Mouse (Mus musculus) midbrain, embryonic 12.5 days (tissue): ENCODE results near the gene Zfp536. TPM values are rescaled to one million over a fixed set of nuclear protein-coding genes. Genes with fewer than 3 reads are reported as not detected.
A peak's percentile ranks its signal among the peaks of the same experiment; 100 is the strongest.

Experiments used
- ATAC-seq: fragments of 200-750 bp; cut with Nextera tagmentation; 2 replicates; pipeline ENCODE4 v1.8.0; 2017; ENCODE audit warnings: low read depth, moderate TSS enrichment, moderate library complexity; ENCODE audit not compliant: low FRiP score
- H3K27ac ChIP-seq: fragments of 300-500 bp; sonication (generic); replicated peaks from 2 replicates; pipeline ENCODE4 v1.5.1; 2016; ENCODE audit warnings: mild to moderate bottlenecking
- H3K27me3 ChIP-seq: fragments of 300-500 bp; sonication (generic); 2 replicates; pipeline ENCODE4 v1.6.1; 2016; ENCODE audit warnings: mild to moderate bottlenecking
- H3K36me3 ChIP-seq: fragments of 300-500 bp; sonication (generic); 2 replicates; pipeline ENCODE4 v1.6.1; 2016
- H3K4me1 ChIP-seq: fragments of 300-500 bp; sonication (generic); 2 replicates; pipeline ENCODE4 v1.6.1; 2016
- H3K4me2 ChIP-seq: fragments of 300-500 bp; sonication (generic); replicated peaks from 2 replicates; pipeline ENCODE4 v1.6.1; 2016; ENCODE audit warnings: mild to moderate bottlenecking, moderate library complexity
- H3K4me3 ChIP-seq: fragments of 300-500 bp; sonication (generic); 2 replicates; pipeline ENCODE4 v1.5.1; 2016; ENCODE audit warnings: mild to moderate bottlenecking
- H3K9ac ChIP-seq: fragments of 300-500 bp; sonication (generic); replicated peaks from 2 replicates; pipeline ENCODE4 v1.6.1; 2016; ENCODE audit warnings: mild to moderate bottlenecking, moderate library complexity
- H3K9me3 ChIP-seq: fragments of 300-500 bp; sonication (generic); 2 replicates; pipeline ENCODE4 v1.6.1; 2016; ENCODE audit warnings: mild to moderate bottlenecking
- WGBS: fragments of 180-500 bp; shearing (Covaris S2); methylation state at CpG from one replicate; pipeline ENCODE4 v1.1.7; 2016; 5-methylcytosine and 5-hydroxymethylcytosine counted together
- polyA plus RNA-seq: library from polyadenylated mRNA; unstranded; fragments of >200 nt; fragmentation: Nextera tagmentation; extraction: Ambion mirVana; gene quantifications from 2 replicates; pipeline ENCODE4 v1.2.1, GENCODE M21; 2016

The Zfp536 gene
- polyA plus RNA-seq, 1 experiment from 2014 or later: 43.5 TPM

DNA sequence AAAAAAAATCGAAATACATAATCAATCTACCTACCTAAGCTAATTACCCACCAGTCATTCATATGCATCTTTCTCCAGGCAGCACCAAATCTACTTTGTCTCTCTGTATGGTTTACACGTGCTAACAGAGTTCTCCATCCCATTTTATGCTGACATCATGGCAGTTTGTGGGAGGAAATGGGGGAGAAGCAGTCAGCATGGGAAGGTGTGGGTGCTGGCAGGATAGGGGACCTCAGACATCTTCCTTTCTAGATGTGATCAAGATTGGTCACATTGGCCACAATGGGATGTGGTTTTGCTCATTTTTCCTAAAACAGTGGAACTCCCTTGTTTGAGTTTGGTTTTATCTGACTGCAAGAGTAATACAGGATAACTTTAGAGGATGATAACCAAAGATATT is 252.0 kb downstream of the Zfp536 start:
- H3K27ac ChIP-seq: no peak overlapping the region
- no peaks in the 10 kb centered on the region for H3K36me3 ChIP-seq
- peaks cover 3% of the 10 kb centered on the region; the same call in 1 of the 2 replicates for H3K4me1 ChIP-seq
- H3K9ac ChIP-seq: no peak overlapping the region
- H3K27me3 ChIP-seq: no peaks in the 10 kb centered on the region
- no peak overlapping the region for H3K4me3 ChIP-seq
- no peaks in the 10 kb centered on the region for H3K9me3 ChIP-seq
- ATAC-seq: no peak
- H3K4me2 ChIP-seq: no peak overlapping the region
- WGBS: 82% methylated on average over 2 of the region's 2 CpGs

- Histone ChIP-seq H3K9me3 (no peaks in the 10 kb centered on the region), H3K36me3 (no peaks in the 10 kb centered on the region), H3K9ac (no peak overlapping the region), H3K27ac (0 out of 2 replicates have a peak overlapping the region, but pooled peaks have one; percentile 5), H3K4me1 (peaks cover 56% of the 10 kb centered on the region), H3K4me2 (no peak overlapping the region), H3K4me3 (no peak overlapping the region), H3K27me3 (no peaks in the 10 kb centered on the region)
- no peak for ATAC-seq
- 73% methylated on average over 8 of the region's 8 CpGs for WGBS
Measured at GRCm38 (mm10) chr7:37510933-37511675, 262.3 kb downstream of the Zfp536 start.

DNA sequence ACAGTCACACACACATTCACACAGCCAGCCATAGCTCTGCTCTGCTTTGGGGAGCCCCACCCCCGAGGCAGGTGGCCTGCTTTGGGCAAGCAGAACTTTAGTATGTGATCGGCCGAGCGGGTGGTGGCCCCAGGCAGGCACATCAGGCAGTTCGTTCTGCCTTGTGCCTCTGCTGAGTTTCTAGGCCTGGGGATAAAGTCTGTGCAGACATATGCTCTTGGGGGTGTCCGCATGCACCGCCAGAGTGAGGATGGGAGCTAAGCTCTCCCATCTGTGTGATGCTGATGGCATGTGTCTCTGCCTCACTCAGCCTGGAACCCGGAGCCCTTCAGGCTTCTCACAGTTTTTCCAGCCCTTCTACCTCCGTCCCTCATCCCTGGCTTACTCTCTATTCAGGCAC is 263.7 kb downstream of the Zfp536 start:
- no peak overlapping the region for H3K4me3 ChIP-seq
- no peak for ATAC-seq
- no peaks in the 10 kb centered on the region for H3K9me3 ChIP-seq
- no peaks in the 10 kb centered on the region for H3K36me3 ChIP-seq
- H3K4me2 ChIP-seq: no peak overlapping the region
- no peak overlapping the region for H3K9ac ChIP-seq
- peak overlapping the region; percentile 25; the same call in 1 of the 2 replicates for H3K27ac ChIP-seq
- H3K27me3 ChIP-seq: no peaks in the 10 kb centered on the region
- H3K4me1 ChIP-seq: peaks cover 63% of the 10 kb centered on the region
- WGBS: 63% methylated on average over 9 of the region's 9 CpGs

DNA sequence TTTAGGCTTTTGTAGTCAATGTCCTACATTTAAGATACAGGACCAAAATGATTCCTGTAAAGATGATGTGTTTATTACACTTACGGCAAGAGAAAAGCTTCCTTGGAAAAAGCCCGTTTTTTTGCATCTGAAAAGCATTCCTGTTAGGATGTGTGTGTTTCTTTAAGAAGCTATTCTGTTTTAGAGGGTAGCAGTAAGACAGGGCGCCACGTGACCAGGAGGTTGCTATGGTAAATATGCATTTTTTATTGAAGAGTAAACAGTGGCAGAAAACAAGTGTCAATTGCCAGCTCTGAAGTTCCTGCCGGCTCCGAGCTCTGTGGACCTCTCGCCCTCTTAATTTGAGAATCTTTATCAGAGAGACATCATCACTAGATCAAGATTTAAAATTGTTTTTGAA is 267.9 kb downstream of the Zfp536 start:
- no peak for ATAC-seq
- Histone ChIP-seq H3K4me1 (peaks cover 39% of the 10 kb centered on the region), H3K9me3 (no peaks in the 10 kb centered on the region), H3K4me2 (no peak overlapping the region), H3K36me3 (no peaks in the 10 kb centered on the region), H3K4me3 (no peak overlapping the region), H3K27me3 (no peaks in the 10 kb centered on the region), H3K9ac (no peak overlapping the region), H3K27ac (no peak overlapping the region)
- WGBS: 68% methylated on average over 7 of the region's 7 CpGs

- Histone ChIP-seq H3K9me3 (no peaks in the 10 kb centered on the region), H3K4me1 (peaks cover 35% of the 10 kb centered on the region), H3K9ac (no peak overlapping the region), H3K36me3 (no peaks in the 10 kb centered on the region), H3K4me2 (no peak overlapping the region), H3K27ac (no peak overlapping the region), H3K4me3 (no peak overlapping the region), H3K27me3 (no peaks in the 10 kb centered on the region)
- ATAC-seq: no peak
- 79% methylated on average over 11 of the region's 11 CpGs for WGBS
Measured at GRCm38 (mm10) chr7:37505096-37505495, 268.3 kb downstream of the Zfp536 start.

DNA sequence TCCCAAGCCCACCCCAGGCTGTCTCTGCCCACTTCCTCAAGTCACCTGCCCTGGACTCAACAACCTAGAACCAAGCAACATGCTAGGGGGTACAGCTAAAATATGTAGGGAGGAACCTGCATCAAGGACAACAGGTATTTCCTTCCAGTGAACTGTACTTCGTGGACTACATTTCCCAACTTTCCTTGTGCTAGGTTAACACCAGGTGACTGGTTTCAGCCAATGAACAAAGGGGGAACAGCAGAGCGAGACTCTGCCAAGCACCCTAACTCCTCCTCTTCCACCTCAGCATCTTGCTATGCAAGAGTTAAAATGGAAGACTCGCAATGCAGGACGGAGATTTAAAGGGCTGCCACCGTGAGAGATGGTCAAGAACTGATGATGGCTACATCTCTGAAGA is 274.6 kb downstream of the Zfp536 start:
- Histone ChIP-seq H3K4me3 (no peak overlapping the region), H3K27ac (no peak overlapping the region), H3K4me1 (peaks cover 13% of the 10 kb centered on the region; the same call in 1 of the 2 replicates), H3K27me3 (no peaks in the 10 kb centered on the region), H3K36me3 (no peaks in the 10 kb centered on the region), H3K4me2 (no peak overlapping the region), H3K9me3 (no peaks in the 10 kb centered on the region), H3K9ac (no peak overlapping the region)
- 71% methylated on average over 5 of the region's 5 CpGs for WGBS
- no peak for ATAC-seq

- 0 out of 2 replicates have a peak, but pooled peaks cover 9% of the 10 kb centered on the region for H3K4me1 ChIP-seq
- no peak overlapping the region for H3K4me3 ChIP-seq
- H3K9me3 ChIP-seq: no peaks in the 10 kb centered on the region
- ATAC-seq: no peak
- H3K27me3 ChIP-seq: no peaks in the 10 kb centered on the region
- H3K27ac ChIP-seq: no peak overlapping the region
- WGBS: 54% methylated on average over 9 of the region's 9 CpGs
- no peaks in the 10 kb centered on the region; the same call in 1 of the 2 replicates for H3K36me3 ChIP-seq
- H3K9ac ChIP-seq: no peak overlapping the region
- no peak overlapping the region for H3K4me2 ChIP-seq
Measured at GRCm38 (mm10) chr7:37496491-37496890, 276.9 kb downstream of the Zfp536 start.

GRCm38 (mm10) chr7:37490312-37490711 is 283.1 kb downstream of the Zfp536 start:
- Histone ChIP-seq H3K4me2 (no peak overlapping the region), H3K27ac (0 out of 2 replicates have a peak overlapping the region, but pooled peaks have one; percentile 2), H3K4me3 (no peak overlapping the region), H3K36me3 (no peaks in the 10 kb centered on the region; the same call in 1 of the 2 replicates), H3K9me3 (no peaks in the 10 kb centered on the region), H3K4me1 (peaks cover 13% of the 10 kb centered on the region; the same call in 1 of the 2 replicates), H3K27me3 (no peaks in the 10 kb centered on the region), H3K9ac (no peak overlapping the region)
- WGBS: 80% methylated on average over 5 of the region's 5 CpGs
- no peak for ATAC-seq

DNA sequence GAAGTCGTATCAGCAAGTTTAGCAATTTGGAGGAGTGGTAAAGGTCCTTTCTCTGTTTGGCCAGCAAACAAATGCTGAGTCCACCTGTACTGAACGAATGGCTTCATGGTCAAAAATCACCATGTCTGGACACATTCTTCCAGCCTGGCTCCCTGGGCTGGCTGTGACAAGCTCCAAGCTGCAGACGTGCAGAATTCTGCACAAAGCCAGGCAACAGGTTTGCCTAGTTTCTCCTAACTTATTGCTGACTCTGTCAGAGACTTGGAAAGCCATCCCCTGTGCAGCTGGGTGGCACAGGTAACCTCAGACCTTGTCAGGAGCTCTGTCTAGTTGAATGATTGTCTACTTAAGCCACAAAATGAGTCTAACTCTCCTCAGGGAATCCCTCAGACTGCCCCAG is 288.5 kb downstream of the Zfp536 start:
- Histone ChIP-seq H3K4me2 (no peak overlapping the region), H3K27me3 (no peaks in the 10 kb centered on the region), H3K36me3 (peaks cover 7% of the 10 kb centered on the region), H3K9me3 (no peaks in the 10 kb centered on the region), H3K4me3 (no peak overlapping the region), H3K4me1 (peaks cover 13% of the 10 kb centered on the region; the same call in 1 of the 2 replicates), H3K9ac (no peak overlapping the region), H3K27ac (no peak overlapping the region)
- no peak for ATAC-seq
- 87% methylated on average over 3 of the region's 3 CpGs for WGBS

DNA sequence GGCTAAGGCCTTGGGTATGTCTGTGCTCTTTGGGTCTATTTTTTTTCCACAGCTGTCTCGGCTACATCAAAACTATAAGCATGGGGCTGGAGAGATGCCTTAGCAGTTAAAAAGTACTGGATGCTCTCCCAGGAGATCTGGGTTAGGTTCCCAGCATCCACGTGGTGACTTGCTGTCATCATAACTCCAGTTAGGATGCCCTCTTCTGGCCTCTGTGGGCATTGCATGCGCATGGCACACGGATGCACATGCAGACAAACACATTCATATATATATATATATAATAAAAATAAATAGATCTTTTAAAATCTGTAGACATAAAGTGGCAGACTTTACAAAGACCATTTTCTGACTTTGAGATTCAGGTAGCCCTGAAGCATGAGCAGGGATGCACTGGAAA is 290.9 kb downstream of the Zfp536 start:
- peaks cover 16% of the 10 kb centered on the region for H3K36me3 ChIP-seq
- no peak overlapping the region for H3K4me2 ChIP-seq
- WGBS: 77% methylated on average over 4 of the region's 4 CpGs
- H3K27me3 ChIP-seq: no peaks in the 10 kb centered on the region
- no peak overlapping the region for H3K9ac ChIP-seq
- no peaks in the 10 kb centered on the region for H3K9me3 ChIP-seq
- no peak overlapping the region for H3K4me3 ChIP-seq
- no peak for ATAC-seq
- H3K4me1 ChIP-seq: peaks cover 13% of the 10 kb centered on the region; the same call in 1 of the 2 replicates
- H3K27ac ChIP-seq: no peak overlapping the region

DNA sequence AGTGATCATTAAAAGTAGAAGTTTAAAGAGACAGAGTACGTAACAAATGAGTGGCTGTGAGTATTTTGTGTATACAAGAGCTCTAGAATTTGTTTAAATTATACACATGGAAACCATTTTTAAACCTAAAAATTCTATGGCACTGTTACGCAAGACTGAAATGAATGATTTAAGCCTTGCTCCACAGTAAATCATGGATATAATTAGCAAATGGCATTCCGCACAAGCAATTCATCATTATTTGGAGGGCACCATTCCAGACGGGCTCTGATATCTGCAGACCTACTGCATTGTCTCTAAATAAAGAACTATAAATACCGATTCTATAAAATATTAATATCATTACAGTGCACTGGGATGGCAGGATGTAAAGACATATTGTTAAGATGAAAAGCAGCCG is 292.3 kb downstream of the Zfp536 start:
- Histone ChIP-seq H3K9me3 (no peaks in the 10 kb centered on the region), H3K27me3 (no peaks in the 10 kb centered on the region), H3K4me1 (peaks cover 7% of the 10 kb centered on the region; the same call in 1 of the 2 replicates), H3K4me2 (no peak overlapping the region), H3K27ac (no peak overlapping the region), H3K4me3 (no peak overlapping the region), H3K9ac (no peak overlapping the region), H3K36me3 (peaks cover 16% of the 10 kb centered on the region)
- ATAC-seq: no peak
- 91% methylated on average over 6 of the region's 6 CpGs for WGBS

GRCm38 (mm10) chr7:37477309-37477708 is 296.1 kb downstream of the Zfp536 start:
- H3K9ac ChIP-seq: no peak overlapping the region
- peaks cover 20% of the 10 kb centered on the region for H3K36me3 ChIP-seq
- 85% methylated on average over 5 of the region's 5 CpGs for WGBS
- no peak overlapping the region for H3K4me2 ChIP-seq
- H3K4me1 ChIP-seq: no peaks in the 10 kb centered on the region
- no peaks in the 10 kb centered on the region for H3K27me3 ChIP-seq
- H3K27ac ChIP-seq: no peak overlapping the region
- no peaks in the 10 kb centered on the region for H3K9me3 ChIP-seq
- H3K4me3 ChIP-seq: no peak overlapping the region
- no peak for ATAC-seq
